Mouse (Mus musculus) lung, postnatal 36 days (tissue): ENCODE data around the gene Tshr.
"Not testable (repeated sequence)": the region's sequence is repeated elsewhere in the genome, so short reads cannot be mapped to it uniquely, and the experiment has no call there.

Source experiments
- DNase-seq: peaks from one replicate; pipeline ENCODE4 v3.0.0; 2022; ENCODE audit warnings: mixed read lengths

Tshr gene

DNA sequence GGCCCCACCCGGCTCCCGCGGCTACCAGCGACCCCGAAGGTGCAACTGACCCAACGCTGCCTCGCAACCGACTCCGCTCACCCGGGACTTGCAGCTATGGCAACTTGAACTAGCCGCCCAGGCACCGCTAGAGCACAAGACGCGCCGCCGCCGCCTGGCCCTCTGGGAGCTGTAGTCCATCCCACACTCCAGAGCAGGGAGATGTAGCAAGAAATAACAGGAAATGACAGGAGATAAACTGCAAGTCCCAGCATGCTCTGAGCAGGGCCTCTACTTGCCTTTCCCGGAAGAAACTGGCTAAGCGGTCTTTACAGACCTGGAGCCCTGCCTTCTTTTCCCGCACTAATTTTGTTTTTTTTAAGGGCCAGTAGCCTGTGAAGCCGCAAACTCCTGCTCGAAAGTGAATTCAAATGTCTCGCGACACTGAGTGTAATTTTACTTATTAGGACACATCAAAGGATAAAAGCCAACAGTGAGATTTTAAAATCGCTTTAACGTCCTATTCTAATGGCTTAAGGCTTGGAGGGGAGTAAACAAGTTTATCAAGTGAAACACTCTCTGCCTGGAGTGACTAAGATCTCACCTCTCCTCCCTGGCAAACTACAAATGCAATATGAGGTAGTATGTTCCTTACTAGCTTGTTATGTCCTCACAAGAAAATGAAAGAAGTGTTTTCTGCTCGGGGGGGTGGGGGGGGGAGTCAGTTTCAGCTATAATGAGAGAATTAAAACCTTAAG, at the start of gene Tshr, which contains the start of gene Cep128:
TSS of gene Tshr (plus strand) at position 283 of the 737 bp plus-strand sequence.
TSS of gene Cep128 (minus strand) at position 129 of the 737 bp plus-strand sequence.
- peak; percentile 97 for DNase-seq

DNA sequence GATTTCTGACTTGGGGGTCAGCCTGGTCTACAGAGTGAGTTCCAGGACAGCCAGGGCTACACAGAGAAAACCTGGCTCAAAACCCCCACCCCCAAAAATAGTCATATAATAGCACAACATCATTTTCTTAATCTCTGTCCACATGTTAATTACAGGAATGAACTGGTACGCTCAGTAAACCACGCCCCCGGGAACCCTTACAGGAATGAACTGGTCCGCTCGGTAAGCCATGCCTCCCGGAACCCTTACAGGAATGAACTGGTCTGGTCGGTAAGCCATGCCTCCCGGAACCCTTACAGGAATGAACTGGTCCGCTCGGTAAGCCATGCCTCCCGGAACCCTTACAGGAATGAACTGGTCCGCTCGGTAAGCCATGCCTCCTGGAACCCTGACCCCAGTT, 45.7 kb upstream of the Tshr start:
- not testable (repeated sequence) for DNase-seq

DNA sequence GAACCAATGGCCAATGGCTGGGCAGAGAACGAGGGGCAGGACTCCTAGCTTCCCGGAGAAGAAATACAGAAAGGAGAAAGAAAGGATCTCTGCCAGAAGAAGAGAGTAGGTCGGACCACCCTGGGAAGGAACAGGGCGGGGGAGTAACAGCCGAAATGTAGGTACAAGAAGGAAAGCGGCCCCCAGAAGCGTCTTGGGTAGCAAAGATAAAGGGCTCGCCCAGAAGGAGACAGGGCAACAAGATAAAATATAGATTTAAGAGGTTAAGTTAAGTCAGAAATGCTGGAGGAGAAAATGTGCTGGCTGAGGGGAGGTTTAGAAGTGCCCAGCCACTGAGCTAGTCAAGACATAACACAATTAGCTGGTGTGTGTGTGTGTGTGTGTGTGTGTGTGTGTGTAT, 30.6 kb upstream of the Tshr start:
- DNase-seq: no peak

DNA sequence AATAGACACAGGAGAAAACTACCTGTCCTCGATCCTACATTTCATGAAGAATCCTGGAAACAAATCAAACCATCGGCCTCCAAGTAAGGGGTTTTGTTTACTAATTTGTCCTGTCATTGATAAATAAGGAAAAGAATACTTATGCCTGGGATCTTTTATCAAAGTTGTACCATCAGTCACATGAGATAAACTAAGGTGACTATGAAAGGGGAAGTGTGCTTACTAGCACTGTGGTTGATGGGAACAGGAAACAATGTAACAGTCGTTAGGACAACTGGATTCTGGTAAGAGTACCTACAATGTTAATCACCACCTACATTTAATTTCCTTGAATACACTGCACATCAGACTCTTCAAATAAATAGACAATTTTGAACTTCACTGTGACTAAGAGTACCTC, 15.2 kb upstream of the Tshr start:
- DNase-seq: no peak

DNA sequence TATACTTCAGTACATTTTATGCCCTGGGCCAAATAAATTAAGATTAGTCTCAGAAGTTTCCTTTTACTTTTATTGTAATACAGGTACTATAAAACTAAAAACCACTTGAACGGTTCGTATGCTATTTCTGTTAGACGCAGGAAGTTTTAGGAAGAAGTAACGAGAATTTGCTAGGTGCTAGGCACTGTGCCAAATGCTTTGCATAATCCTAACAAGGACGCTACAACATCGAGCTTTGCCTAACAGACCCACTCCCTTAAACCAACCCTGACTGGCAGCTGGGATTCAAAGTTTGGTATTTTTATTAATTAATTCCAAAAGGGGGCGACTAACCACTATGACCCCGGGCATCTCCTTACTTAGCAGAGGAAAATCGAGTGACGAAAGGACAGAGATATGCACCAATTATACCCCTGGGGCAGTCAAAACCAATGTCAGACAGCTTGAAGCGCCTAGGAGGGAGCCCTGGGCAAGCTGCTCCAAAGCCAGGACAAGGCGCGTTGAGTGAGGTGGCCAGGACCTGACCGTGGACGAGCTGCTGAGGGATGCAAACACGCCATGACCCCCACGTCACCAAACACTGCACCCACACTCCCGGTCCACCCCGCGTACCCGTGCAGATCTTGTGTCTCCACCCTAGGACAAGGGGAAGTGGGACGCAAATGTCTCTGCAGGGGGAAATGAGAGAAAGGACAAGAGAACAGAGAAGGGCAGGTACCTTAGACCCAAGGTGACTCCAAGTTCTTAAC, 673 bp upstream of the Tshr start:
- peak; percentile 17 for DNase-seq

DNA sequence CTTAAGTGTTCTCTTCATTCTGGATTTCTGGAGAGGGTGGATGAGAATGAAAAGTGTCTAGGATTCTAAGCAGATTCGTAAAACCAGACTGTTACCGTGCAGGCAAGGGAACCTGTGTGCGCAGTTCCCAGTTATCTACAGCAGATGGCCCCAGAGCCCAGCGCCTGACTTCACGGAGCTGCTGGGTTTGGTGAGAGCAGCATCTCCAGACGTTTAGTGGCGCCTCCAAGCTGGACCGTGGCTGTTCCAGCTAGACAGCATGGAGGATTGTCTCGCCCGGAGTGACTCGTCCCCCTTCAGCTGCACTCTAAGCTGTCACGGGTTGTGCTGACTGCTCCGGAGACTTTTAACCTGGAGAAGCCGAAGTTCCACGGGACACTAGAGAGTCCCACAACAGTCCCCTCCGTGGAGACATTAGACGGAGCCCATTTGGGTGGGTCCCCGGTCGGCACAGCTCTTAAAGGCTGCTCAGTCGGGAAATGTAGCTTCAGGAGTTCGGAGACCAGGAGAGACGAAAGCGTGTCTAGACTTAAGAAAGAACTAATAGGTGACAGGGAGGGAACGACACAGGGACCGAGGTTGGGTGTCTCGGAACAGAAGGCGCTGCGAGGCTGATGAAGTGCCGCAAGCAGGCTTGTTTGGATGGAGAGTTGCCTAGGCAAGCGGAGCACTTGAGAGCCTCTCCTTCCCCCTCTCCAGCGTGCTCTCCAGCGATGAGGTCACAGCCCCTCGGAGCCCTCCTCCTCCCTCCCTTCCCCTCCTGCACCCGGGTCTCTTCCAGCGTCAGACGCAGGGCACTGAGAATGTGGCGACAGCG, 16.1 kb downstream of the Tshr start:
- DNase-seq: peak; percentile 67

DNA sequence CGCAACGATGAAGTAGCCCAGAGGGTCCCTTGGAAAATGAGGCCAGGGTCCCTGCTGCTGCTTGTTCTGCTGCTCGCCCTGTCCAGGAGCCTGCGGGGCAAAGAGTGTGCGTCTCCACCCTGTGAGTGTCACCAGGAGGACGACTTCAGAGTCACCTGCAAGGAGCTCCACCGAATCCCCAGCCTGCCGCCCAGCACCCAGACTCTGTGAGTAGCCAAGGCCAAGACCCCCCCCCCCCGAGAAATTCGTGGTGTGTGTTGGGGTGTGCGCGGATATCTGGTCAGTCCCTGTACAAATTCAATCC, 16.6 kb downstream of the Tshr start:
- DNase-seq: no peak

DNA sequence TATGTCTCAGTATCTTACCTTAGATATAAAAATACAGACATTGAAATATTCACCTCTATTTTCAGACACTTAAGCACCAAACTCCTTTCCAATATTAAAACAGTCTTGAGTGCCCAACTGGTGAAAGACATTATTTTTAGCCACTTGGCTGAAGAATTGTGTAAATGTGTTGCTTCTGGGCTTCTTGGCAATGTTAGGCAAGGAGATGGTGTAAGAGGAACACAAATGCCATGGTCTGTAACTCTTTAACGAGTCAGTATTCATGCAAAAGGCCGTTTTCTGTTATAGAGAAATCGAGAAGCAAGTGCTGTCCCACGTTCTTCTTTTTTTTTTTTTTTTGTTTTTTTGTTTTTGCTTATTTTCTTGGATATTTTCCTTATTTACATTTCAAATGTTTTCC, 25.9 kb downstream of the Tshr start:
- no peak for DNase-seq

DNA sequence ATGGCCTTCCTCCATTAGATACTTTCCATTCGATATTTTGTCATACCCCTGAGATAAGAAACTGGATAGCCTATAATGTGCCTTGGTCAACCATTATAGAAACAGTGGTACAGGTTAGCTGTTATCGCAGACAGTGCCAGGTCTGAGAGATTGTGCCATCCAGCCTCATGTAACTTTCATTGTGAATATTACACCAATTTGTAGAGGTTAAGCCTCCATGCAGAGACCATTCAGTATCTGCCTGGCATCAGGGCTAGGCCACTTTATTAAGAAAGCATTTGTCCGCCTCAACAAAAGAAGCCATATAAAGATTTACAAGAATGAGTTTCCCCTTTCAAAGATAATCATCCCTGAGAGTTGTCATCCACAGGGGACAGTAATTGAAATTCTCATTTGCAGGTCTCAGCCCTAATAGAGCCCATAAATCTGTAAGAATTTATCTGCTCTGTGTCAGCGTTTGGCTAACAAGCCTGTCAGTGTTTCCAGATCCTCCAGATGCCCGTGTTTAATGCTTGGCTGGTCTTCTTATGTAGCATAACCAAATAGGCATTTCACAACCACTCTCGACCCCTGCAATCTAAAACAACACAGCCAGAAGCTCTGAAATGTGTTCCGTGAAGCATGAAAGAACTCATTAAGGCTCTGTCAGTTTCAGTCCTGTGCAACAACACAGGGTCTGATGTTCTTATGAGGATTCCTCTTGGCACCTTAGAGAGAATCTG, 28.3 kb downstream of the Tshr start:
- no peak for DNase-seq

DNA sequence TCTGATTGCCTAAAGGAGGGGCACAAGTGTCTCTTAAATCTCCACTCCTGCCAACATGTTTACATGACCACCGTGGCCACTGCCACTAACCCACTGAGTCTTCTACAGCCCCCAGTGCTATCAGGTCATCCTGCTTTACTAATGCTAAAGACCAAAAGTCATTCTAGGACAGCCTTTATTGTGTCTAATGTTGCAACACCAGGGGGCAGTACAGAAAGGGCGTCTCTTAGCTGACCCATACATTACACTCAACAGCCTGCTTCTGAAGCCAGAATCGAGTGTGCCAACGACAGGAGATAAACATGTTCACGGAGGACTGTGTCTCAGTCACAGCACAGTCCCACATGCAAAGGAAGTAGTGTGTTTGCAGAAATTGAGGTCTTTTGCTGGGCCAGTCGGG, 30.7 kb downstream of the Tshr start:
- no peak for DNase-seq

DNA sequence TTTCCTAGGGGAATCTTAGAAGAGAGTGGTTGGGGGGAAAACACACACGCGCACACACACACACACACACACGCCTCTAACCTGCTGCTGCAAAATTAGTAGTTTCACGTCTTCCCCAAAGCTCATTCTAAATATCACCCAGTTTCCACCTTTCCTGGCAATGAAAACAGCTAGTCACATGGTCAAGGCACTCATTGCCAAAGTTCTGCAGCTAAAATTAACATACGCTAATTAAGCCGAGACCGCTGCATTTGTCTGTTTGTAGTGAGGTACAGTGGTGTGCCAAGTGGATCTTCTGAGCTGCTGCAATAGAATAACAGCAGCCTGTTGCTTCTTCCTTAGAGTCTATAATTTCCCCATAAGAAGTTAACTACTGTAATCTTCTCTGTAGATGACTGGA, 32.5 kb downstream of the Tshr start:
- no peak for DNase-seq

DNA sequence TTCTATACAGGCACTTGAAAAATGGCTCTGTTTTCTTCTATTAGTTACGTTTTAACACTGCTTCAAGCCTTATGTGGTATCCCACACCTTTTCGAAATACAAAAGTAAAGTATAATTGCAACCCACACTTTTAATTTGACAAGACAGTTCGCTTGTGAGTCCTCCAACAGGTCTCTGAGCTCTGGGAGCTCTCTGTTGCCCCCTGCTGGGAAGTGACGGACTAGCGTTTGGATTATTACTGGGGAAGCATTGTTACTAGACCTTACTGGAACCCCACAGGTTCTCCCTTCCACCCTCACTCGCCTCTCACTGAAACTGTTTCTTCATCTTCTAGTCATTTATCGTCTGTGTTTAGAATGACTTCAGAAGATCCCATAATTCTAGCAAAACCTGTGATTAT, 34.4 kb downstream of the Tshr start:
- peak; percentile 72 for DNase-seq

DNA sequence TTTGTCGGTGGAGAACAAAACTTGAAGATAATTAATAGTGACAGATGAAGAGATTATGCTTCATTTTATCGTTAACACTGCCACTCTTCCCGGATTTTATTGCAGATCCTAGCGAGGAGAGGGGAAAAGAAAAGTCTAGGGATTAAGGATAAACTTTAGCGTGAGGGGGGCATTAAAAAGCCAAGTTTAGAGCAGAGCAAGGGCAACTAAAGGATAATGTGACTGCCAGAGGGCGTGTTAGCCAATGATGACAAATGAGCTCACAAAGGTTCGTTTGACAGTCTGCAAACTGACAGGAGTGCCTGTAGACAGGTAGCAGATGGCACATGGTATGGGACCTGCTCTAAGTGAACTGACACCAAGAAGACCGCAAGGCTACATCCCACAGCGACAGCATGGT, 36.9 kb downstream of the Tshr start:
- DNase-seq: no peak

DNA sequence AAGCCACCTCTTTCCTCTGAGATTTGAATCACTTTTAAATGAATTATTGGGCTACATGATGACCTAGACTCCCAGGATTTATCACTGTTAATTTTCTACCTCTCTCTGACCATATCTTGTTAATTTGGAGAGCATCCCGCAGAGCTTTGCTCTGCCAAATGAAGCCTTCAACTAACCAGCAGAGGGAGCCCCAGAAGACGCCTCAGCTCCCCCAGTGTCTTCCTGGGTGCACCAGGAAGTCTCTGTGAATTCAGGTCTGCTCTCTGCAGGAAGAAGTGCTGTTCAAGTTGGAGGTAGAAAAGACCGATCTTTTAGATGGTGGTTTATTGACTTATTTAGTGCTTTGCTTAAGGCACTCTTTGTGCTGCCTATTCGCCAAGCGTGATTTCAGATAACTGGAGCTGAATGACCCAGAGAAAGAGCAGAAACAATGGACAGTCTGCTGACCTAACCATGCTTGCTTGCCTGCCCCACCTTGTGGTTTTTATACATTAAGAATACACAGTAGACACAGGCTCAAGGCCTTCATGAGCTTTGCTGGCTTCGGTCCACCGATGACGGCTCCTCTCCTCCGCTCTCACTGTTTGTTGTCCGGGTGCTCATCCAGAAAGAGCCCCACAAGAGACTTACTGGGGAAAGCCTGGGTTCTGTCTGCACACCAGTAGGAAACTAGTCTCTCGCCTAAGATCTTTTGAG, 38.9 kb downstream of the Tshr start:
- DNase-seq: peak; percentile 21

DNA sequence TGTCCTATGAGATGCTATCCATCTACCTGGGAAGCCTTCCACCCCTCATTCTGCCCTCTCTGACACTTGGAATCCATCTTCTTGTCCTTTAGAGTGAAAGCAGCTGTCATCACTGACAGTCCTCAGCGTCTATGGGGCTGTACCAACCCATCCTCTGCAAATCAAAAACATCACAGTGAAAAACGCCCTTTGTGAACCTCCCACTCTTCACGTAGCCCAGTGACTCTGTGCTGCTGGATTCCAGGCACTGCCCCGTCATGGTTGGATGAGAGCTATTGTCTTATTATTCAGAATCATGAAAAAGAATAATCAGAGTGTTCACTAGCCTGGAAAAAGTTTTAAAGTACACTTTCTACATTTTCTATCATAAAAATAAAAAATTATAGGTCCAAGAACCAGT, 42.1 kb downstream of the Tshr start:
- no peak for DNase-seq

DNA sequence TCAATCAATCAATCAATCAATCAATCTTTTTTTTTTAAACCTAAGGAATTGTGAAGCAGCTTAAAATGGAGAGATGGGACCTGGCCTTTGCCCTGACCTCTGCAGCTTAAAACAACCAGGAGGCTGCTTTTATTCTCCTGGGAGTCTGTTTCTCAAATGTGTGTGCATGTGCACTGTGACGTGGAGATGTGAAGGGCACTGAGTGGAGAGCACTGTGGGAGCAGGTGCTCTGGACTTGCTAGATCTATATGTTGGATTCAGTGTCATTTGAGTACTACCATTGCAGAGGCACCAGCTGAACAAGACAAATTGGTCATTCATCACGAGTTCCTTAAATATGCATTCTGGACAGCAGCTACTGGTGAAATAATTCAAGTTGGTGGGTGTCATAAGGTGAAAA, 42.8 kb downstream of the Tshr start:
- no peak for DNase-seq

DNA sequence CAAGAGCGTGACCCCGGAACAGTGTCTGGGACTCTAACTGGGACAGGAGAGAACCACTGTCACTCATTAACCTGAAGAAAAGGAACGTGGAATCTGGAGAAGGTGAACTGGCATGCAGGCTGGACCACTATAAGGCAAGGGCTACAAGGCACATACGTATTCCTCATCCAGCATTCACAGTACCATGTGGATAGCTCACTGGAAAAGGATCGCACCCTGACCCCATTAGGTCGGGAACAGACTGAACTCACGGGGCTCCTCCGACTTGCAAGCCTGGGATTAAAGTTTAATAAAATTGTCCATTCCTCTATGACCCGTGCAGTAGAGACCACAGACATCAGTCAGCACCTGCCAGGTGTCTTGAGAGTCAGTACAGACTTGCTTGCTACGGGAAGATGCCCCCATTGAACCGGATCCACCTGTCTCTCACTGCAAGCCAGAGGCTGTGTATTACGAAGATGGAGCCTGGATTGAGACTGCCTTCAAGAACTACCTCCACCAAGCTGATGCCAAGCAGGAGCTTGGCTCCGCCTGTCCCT, 97.9 kb downstream of the Tshr start:
- no peak for DNase-seq

DNA sequence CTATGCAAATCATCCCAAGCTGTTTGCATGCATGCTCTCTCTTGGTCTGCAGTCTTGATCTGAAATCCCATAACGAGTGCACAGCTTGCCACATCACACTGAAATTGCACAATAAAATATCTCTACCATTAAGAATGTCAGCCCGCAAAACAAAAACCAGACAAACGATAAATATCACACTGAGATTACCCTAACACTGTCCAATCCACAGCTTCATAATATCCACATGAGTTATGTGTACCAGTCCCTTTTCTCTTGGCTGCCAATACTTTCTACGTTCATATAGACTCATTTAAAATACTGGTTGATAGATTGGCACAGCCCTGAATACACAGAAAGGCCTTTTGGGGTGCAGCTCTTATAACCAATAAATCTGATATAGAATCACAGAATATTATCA, 102.0 kb downstream of the Tshr start:
- no peak for DNase-seq

DNA sequence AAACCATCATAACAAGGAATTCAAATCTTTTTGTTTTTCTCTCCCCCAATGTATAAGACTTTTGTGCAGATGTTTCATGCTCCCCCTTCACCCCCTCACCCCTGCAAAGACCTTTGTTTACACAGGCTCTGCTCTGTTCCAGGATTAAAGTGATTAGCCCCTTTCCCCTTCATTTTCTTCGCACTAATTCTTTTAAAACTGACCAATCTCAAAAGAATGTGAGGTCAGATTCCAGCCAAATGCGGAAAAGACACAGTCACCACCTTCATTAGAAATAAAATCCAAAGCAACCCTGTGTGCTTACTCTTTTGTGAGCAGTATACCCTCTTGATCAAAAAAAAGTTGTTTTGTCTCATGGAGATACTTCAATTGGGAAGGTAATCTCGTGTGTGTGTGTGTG, 104.0 kb downstream of the Tshr start:
- no peak for DNase-seq

DNA sequence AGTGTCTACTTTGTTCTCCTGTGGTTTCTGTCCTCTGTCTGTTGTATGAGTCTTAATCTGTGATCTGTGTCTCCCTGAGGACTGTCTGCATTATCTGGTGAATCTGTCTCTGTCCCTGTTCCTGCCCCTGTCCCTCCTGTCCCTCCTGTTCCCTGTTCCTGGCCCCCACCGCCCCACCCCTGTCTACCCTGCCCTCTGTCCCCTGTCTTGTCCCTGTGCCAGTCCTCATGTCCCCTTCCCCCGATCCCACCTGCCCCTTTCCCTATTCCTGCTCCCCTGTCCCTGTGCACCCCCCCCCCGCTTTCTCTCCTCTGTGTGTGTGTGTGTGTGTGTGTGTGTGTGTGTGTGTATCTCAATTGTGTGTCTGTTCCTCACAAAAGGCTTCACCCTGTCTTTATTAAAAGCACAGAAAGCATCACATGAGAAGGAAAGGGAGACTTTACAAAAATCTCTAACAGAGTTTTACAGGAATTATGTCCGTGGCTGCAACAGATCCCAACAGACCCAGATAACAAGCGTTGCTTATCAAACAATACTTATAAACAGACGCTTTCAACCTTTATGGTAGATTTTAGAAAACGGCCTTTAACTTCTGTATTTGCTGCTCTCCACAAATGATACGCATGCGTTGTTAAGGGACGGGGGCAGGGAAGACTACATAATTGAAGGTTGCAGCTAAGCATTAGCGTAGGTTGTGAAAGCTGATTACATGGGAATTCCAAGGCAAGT, 111.3 kb downstream of the Tshr start:
- no peak for DNase-seq

DNA sequence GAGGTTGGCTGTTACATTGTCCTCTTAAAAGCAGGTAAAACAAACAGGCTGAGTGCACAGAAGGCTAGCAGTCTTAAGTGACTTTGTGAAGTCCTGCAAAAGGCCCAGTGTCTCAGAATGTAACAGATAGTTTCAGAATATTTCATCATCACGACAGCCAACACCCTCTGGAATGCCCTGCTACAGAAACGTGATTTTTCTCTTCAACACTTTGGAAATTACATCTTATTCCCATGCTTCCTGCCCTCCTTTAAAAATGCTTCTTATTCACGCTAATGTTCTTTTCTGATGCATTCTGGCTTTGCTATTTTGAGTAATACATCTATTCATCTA, 111.8 kb downstream of the Tshr start:
- no peak for DNase-seq

DNA sequence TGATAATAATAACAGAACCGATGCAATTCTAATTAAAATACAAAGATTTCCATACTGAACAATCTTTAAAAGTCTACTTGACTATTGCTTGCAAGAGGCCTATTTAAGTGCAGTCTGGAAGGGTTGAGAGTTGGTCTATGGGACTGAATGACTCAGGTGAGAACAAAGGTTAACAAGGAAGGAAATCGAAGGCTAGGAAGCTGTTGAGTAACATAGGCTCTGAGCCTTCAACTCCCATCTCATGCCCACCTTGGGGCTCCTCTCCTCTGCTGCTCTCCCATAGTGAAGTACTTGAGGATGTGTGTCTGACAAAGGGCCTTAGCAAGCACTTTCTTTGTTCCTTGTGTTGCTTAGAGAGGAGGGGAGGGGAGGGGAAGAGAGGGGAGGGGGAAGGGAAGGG, 116.1 kb downstream of the Tshr start:
- DNase-seq: no peak
